Comparison of ENCODE assay signal across 8 mouse cellular contexts in genomic region chr11:53567224-53568014, GRCm38 (mm10). TPM values are rescaled to one million over a fixed set of nuclear protein-coding genes. Genes with fewer than 3 reads are reported as not detected.
A peak's percentile ranks its signal among the peaks of the same experiment; 100 is the strongest.
DNase-seq lines count a peak whose midpoint lies in the region; ATAC-seq and TF ChIP-seq lines count a peak whose summit lies in the region.

Kif3a (plus strand) TSS chr11:53567379.

- H3K27ac ChIP-seq in bone marrow, adult 2 months (ENCODE audit: control insufficient read depth, insufficient read depth, low read depth, low read length, poor library complexity) = no peak within 1 kb of the TSS; the same call in 1 of the 2 replicates
- H3K27ac ChIP-seq in embryonic facial prominence, embryonic 15.5 days (replicated peaks) = peak within 1 kb of the TSS; percentile 17; the same call in 1 of the 2 replicates
- H3K27ac ChIP-seq in limb, embryonic 14.5 days (replicated peaks; ENCODE audit: low read depth, low read length) = 0 out of 2 replicates have a peak within 1 kb of the TSS, but pooled peaks have one; percentile 63
- H3K27ac ChIP-seq in midbrain, postnatal 0 days (ENCODE audit: low read depth, low read length) = peak within 1 kb of the TSS; percentile 77

- no peaks in the 10 kb centered on the region for H3K27me3 ChIP-seq in embryonic facial prominence, embryonic 15.5 days
- H3K27me3 ChIP-seq in limb, embryonic 14.5 days (ENCODE audit: control insufficient read depth, insufficient read depth, low read length) = no peaks in the 10 kb centered on the region
- no peaks in the 10 kb centered on the region for H3K27me3 ChIP-seq in midbrain, postnatal 0 days (ENCODE audit: insufficient read depth, low read length)

- TF ChIP-seq CTCF in bone marrow, adult 2 months (IDR thresholded peaks at IDR 0.05; ENCODE audit: control insufficient read depth, insufficient read depth, low read length) = no peak
- peak; percentile 1; the same call in 1 of the 2 replicates for TF ChIP-seq CTCF in midbrain, postnatal 0 days (IDR thresholded peaks at IDR 0.05)

- peak within 1 kb of the TSS; percentile 80 for H3K4me3 ChIP-seq in bone marrow, adult 2 months (replicated peaks; ENCODE audit: control insufficient read depth, low read depth, low read length)
- H3K4me3 ChIP-seq in embryonic facial prominence, embryonic 15.5 days (replicated peaks) = peak within 1 kb of the TSS; percentile 66
- H3K4me3 ChIP-seq in limb, embryonic 14.5 days (replicated peaks; ENCODE audit: low read length) = peak within 1 kb of the TSS; percentile 82
- H3K4me3 ChIP-seq in midbrain, postnatal 0 days (ENCODE audit: low read depth, low read length) = peak within 1 kb of the TSS; percentile 98

- ATAC-seq in embryonic facial prominence, embryonic 15.5 days (ENCODE audit: insufficient number of reproducible peaks, low FRiP score, low TSS enrichment, low read depth) = peak; percentile 96
- peak; percentile 98 for ATAC-seq in limb, embryonic 14.5 days (ENCODE audit: low FRiP score, low read depth)
- ATAC-seq in midbrain, postnatal 0 days (ENCODE audit: low FRiP score) = peak; percentile 96

- H3K4me1 ChIP-seq in bone marrow, adult 2 months (ENCODE audit: control insufficient read depth, insufficient read depth, low read length) = no peaks in the 10 kb centered on the region
- peaks cover 12% of the 10 kb centered on the region; the same call in 1 of the 2 replicates for H3K4me1 ChIP-seq in embryonic facial prominence, embryonic 15.5 days
- H3K4me1 ChIP-seq in limb, embryonic 14.5 days (ENCODE audit: control insufficient read depth, insufficient read depth, low read length) = peaks cover 13% of the 10 kb centered on the region; the same call in 1 of the 2 replicates
- H3K4me1 ChIP-seq in midbrain, postnatal 0 days (ENCODE audit: insufficient read depth, low read length) = peaks cover 6% of the 10 kb centered on the region

- WGBS in bone marrow, adult 2 months = 2% methylated on average over 69 of the region's 69 CpGs
- WGBS in embryonic facial prominence, embryonic 15.5 days = under 1% methylated on average over 64 of the region's 69 CpGs
- WGBS in limb, embryonic 14.5 days = 3% methylated on average over 57 of the region's 69 CpGs
- under 1% methylated on average over 59 of the region's 69 CpGs for WGBS in midbrain, postnatal 0 days

- peak; percentile 95 for DNase-seq in 416B (ENCODE audit: low read depth)
- peak; percentile 95 for DNase-seq in heart, adult 8-10 months (ENCODE audit: low spot score)
- DNase-seq in kidney, adult 9 months = peak; percentile 96
- DNase-seq in limb, embryonic 14.5 days (ENCODE audit: low spot score) = peak; percentile 92
- DNase-seq in midbrain, postnatal 0 days (ENCODE audit: low spot score) = peak; percentile 97
- DNase-seq in spleen, postnatal 14 days (ENCODE audit: low spot score in 2 of 2) = peak; percentile 88 to 91

- H3K4me2 ChIP-seq in embryonic facial prominence, embryonic 15.5 days (replicated peaks) = peak within 1 kb of the TSS; percentile 76
- H3K4me2 ChIP-seq in limb, embryonic 14.5 days (replicated peaks; ENCODE audit: low read depth, low read length, severe bottlenecking) = peak within 1 kb of the TSS; percentile 78
- H3K4me2 ChIP-seq in midbrain, postnatal 0 days (ENCODE audit: low read depth, low read length, poor library complexity, severe bottlenecking) = peak within 1 kb of the TSS; percentile 67

- peak; percentile 16; the same call in 1 of the 2 replicates for TF ChIP-seq POLR2A in bone marrow, adult 2 months (IDR thresholded peaks at IDR 0.05; ENCODE audit: borderline replicate concordance, control insufficient read depth, low read depth, low read length)
- peak; percentile 39; the same call in 1 of the 2 replicates for TF ChIP-seq POLR2A in limb, embryonic 14.5 days (IDR thresholded peaks at IDR 0.05; ENCODE audit: borderline replicate concordance, extremely low read depth, insufficient read depth, insufficient read length)

- no peaks in the 10 kb centered on the region for H3K9me3 ChIP-seq in embryonic facial prominence, embryonic 15.5 days (replicated peaks)
- no peaks in the 10 kb centered on the region for H3K9me3 ChIP-seq in limb, embryonic 14.5 days (ENCODE audit: control insufficient read depth, low read length)
- H3K9me3 ChIP-seq in midbrain, postnatal 0 days (ENCODE audit: low read length) = no peaks in the 10 kb centered on the region

- H3K36me3 ChIP-seq in embryonic facial prominence, embryonic 15.5 days = peaks cover 12% of the 10 kb centered on the region; the same call in 1 of the 2 replicates
- peaks cover 8% of the 10 kb centered on the region for H3K36me3 ChIP-seq in limb, embryonic 14.5 days (ENCODE audit: control insufficient read depth, insufficient read depth, low read length)
- H3K36me3 ChIP-seq in midbrain, postnatal 0 days (ENCODE audit: insufficient read depth, low read length) = peaks cover 5% of the 10 kb centered on the region; the same call in 1 of the 2 replicates

- peak within 1 kb of the TSS; percentile 63 for H3K9ac ChIP-seq in embryonic facial prominence, embryonic 15.5 days
- H3K9ac ChIP-seq in limb, embryonic 14.5 days (ENCODE audit: low read depth, low read length, severe bottlenecking) = peak within 1 kb of the TSS; percentile 80
- H3K9ac ChIP-seq in midbrain, postnatal 0 days (replicated peaks; ENCODE audit: low read length, poor library complexity, severe bottlenecking) = peak within 1 kb of the TSS; percentile 98

RNA-seq across cellular contexts. Expression of gene Kif3a, which starts in this region (rescaled TPM):
- polyA plus RNA-seq in bone marrow, adult 2 months (2011; ENCODE audit: insufficient read depth, insufficient read length, low replicate concordance, missing spikeins) = 3.7 and 4.5 TPM in 2 replicates
- polyA plus RNA-seq in embryonic facial prominence, embryonic 15.5 days (2015; fragmentation: Nextera tagmentation; extraction: Ambion mirVana) = 85.7 and 92.0 TPM in 2 replicates
- 10 to 100 TPM in 1 of 4 experiments, 1 to 10 TPM in 3; 8.2 to 10.3 (median 8.8) TPM for total RNA-seq in heart, adult 8-10 months (2022)
- 37.1 and 38.3 TPM in 2 replicates for polyA plus RNA-seq in limb, embryonic 14.5 days (2012; rRNA removed)
- 63.7 and 78.4 TPM in 2 replicates for polyA plus RNA-seq in limb, embryonic 14.5 days (2014; fragmentation: Nextera tagmentation; extraction: Ambion mirVana)
- 114 and 117 TPM in 2 replicates for total RNA-seq in midbrain, postnatal 0 days (2014; rRNA removed)
- 335 and 386 TPM in 2 replicates for polyA plus RNA-seq in midbrain, postnatal 0 days (2015; fragmentation: Nextera tagmentation; extraction: Ambion mirVana)

Comparison
In these comparisons a context has a peak if more than half of its experiments do, and no peak if none do; other contexts are left out.
1. RNA of gene Kif3a (total RNA-seq): 114 to 117 TPM in midbrain, postnatal 0 days; 8.2 to 10.3 TPM in heart, adult 8-10 months; every median in the first group is over 10 times any median in the second.
2. Peak in every context shown above with its lines, with median percentiles within 50 percentile points of each other: DNase-seq, H3K4me3 ChIP-seq, ATAC-seq, H3K4me2 ChIP-seq and H3K9ac ChIP-seq.